Comparison of ENCODE assay signal across 9 mouse cellular contexts in the genomic region with DNA sequence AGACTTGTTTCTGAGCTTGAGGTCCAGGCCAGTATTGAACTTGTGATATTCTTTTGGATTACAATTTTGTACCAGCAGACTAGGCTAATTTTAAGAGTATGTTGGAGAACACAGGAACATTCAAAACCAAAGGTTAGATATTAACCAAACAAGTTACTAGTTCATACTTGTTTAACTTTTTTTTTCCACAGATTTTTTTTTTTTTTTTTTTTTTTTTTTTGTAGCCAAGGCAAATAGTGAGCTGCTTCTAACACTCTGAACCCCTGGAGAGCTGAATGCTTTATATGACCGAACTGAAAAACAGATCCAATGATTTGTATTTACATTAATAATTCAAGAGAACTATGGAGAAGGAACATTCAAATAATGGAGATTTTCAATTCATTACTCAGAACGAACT. TPM values are rescaled to one million over a fixed set of nuclear protein-coding genes. Genes with fewer than 3 reads are reported as not detected.
DNase-seq lines count a peak whose midpoint lies in the region; ATAC-seq and TF ChIP-seq lines count a peak whose summit lies in the region.
"Had no signal": no experiment of that assay in that cellular context is flagged by ENCODE, and none has a peak within 500 bp of the region (broad histone marks: within the 10 kb centered on the region; RNA-seq: fewer than 3 reads in every experiment).

No protein-coding gene starts in this region.

- H3K4me1 ChIP-seq in heart, adult 2 months (ENCODE audit: control insufficient read depth, insufficient read depth, low read length), result peaks cover 3% of the 10 kb centered on the region
- peaks cover 5% of the 10 kb centered on the region for H3K4me1 ChIP-seq in lung, embryonic 15.5 days
- peaks cover 5% of the 10 kb centered on the region for H3K4me1 ChIP-seq in hindbrain, embryonic 16.5 days (ENCODE audit: control insufficient read depth, insufficient read depth, low read depth, low read length)
- H3K4me1 ChIP-seq in neural tube, embryonic 14.5 days (ENCODE audit: control insufficient read depth, insufficient read depth, low read length), result peaks cover 3% of the 10 kb centered on the region; the same call in 1 of the 2 replicates

- no peak for TF ChIP-seq EP300 in heart, adult 2 months (IDR thresholded peaks at IDR 0.05; ENCODE audit: insufficient read depth, low read depth, low read length)

- no peak for DNase-seq in heart, adult 2 months
- no peak for DNase-seq in heart, adult 11 months
- DNase-seq in lung, adult 18-20 months, result no peak
- DNase-seq in retina, embryonic 14.5 days (ENCODE audit: low spot score), result no peak
- no peak for DNase-seq in right cerebral cortex, adult 18-20 months
- DNase-seq: layer of hippocampus, adult 9-11 months had no signal

- 50% methylated on average over 2 of the region's 2 CpGs for WGBS in heart, adult 2 months
- 42% methylated on average over 2 of the region's 2 CpGs for WGBS in lung, embryonic 15.5 days
- 28% methylated on average over 2 of the region's 2 CpGs for WGBS in hindbrain, embryonic 16.5 days
- WGBS in neural tube, embryonic 14.5 days, result 33% methylated on average over 2 of the region's 2 CpGs

- H3K36me3 ChIP-seq in heart, adult 2 months (ENCODE audit: control insufficient read depth, insufficient read depth, low read length), result no peaks in the 10 kb centered on the region; the same call in 1 of the 2 replicates
- no peaks in the 10 kb centered on the region for H3K36me3 ChIP-seq in lung, embryonic 15.5 days
- no peaks in the 10 kb centered on the region for H3K36me3 ChIP-seq in hindbrain, embryonic 16.5 days (ENCODE audit: control insufficient read depth, insufficient read depth, low read length)
- H3K36me3 ChIP-seq in neural tube, embryonic 14.5 days (ENCODE audit: control insufficient read depth, insufficient read depth, low read length), result no peaks in the 10 kb centered on the region

- TF ChIP-seq CTCF in heart, adult 2 months (IDR thresholded peaks at IDR 0.05), result no peak

- H3K4me3 ChIP-seq in heart, adult 2 months, result peak overlapping the region; percentile 58
- peak overlapping the region; percentile 54; the same call in 1 of the 2 replicates for H3K4me3 ChIP-seq in lung, embryonic 15.5 days
- H3K4me3 ChIP-seq in hindbrain, embryonic 16.5 days (ENCODE audit: low read length), result peak overlapping the region; percentile 67; the same call in 1 of the 2 replicates
- H3K4me3 ChIP-seq in neural tube, embryonic 14.5 days (ENCODE audit: low read depth, low read length), result peak overlapping the region; percentile 49; the same call in 1 of the 2 replicates

- no peaks in the 10 kb centered on the region for H3K79me2 ChIP-seq in heart, adult 2 months (replicated peaks; ENCODE audit: control insufficient read depth, insufficient read depth, low read length)

- intact Hi-C loops in heart, adult 2 months (cut with DNase I), result loop anchor here (10.0 kb wide), 1 partner anchor 390 kb away; the partner anchor contains the start of gene Stc2

- TF ChIP-seq POLR2A in heart, adult 2 months (IDR thresholded peaks at IDR 0.05; ENCODE audit: insufficient read depth, low read depth, low read length), result no peak

- no peak for ATAC-seq in lung, embryonic 15.5 days (ENCODE audit: borderline replicate concordance, extremely low read depth, low FRiP score, low TSS enrichment)
- no peak for ATAC-seq in hindbrain, embryonic 16.5 days
- ATAC-seq in neural tube, embryonic 14.5 days (ENCODE audit: low read depth), result no peak

- peak overlapping the region; percentile 74 for H3K4me2 ChIP-seq in lung, embryonic 15.5 days
- peak overlapping the region; percentile 77 for H3K4me2 ChIP-seq in hindbrain, embryonic 16.5 days (ENCODE audit: low read length)
- peak overlapping the region; percentile 76; the same call in 1 of the 2 replicates for H3K4me2 ChIP-seq in neural tube, embryonic 14.5 days (ENCODE audit: low read depth, low read length)

- no peak overlapping the region for H3K9ac ChIP-seq in heart, adult 2 months (ENCODE audit: low read depth, low read length)
- H3K9ac ChIP-seq in lung, embryonic 15.5 days, result no peak overlapping the region
- no peak overlapping the region; the same call in 1 of the 2 replicates for H3K9ac ChIP-seq in hindbrain, embryonic 16.5 days (ENCODE audit: low read depth, low read length)
- no peak overlapping the region for H3K9ac ChIP-seq in neural tube, embryonic 14.5 days (replicated peaks; ENCODE audit: low read depth, low read length)

- no peaks in the 10 kb centered on the region for H3K27me3 ChIP-seq in heart, adult 2 months (ENCODE audit: control insufficient read depth, insufficient read depth, low read length)
- no peaks in the 10 kb centered on the region for H3K27me3 ChIP-seq in lung, embryonic 15.5 days
- H3K27me3 ChIP-seq in hindbrain, embryonic 16.5 days (replicated peaks; ENCODE audit: control insufficient read depth, insufficient read depth, low read length), result no peaks in the 10 kb centered on the region
- no peaks in the 10 kb centered on the region for H3K27me3 ChIP-seq in neural tube, embryonic 14.5 days (ENCODE audit: control insufficient read depth, insufficient read depth, low read length)

- H3K9me3 ChIP-seq in lung, embryonic 15.5 days, result no peaks in the 10 kb centered on the region
- H3K9me3 ChIP-seq in hindbrain, embryonic 16.5 days (ENCODE audit: control insufficient read depth, low read length), result no peaks in the 10 kb centered on the region
- no peaks in the 10 kb centered on the region for H3K9me3 ChIP-seq in neural tube, embryonic 14.5 days (ENCODE audit: control insufficient read depth, low read length)

- H3K27ac ChIP-seq in heart, adult 2 months, result peak overlapping the region; percentile 84
- H3K27ac ChIP-seq in lung, embryonic 15.5 days, result no peak overlapping the region
- H3K27ac ChIP-seq in hindbrain, embryonic 16.5 days (ENCODE audit: low read depth, low read length), result no peak overlapping the region
- no peak overlapping the region for H3K27ac ChIP-seq in neural tube, embryonic 14.5 days (ENCODE audit: low read depth, low read length)

RNA-seq across cellular contexts. Expression of gene Chac2, which starts 0.9 kb away (rescaled TPM):
- total RNA-seq in heart, adult 2 months (2021), result 10 to 100 TPM; 25.7 to 25.9 TPM
- polyA plus RNA-seq in heart, adult 2 months (2012; rRNA removed), result 5.8 and 10.1 TPM in 2 replicates
- 16.3 and 16.9 TPM in 2 replicates for polyA plus RNA-seq in lung, embryonic 15.5 days (2015; fragmentation: Nextera tagmentation; extraction: Ambion mirVana)
- 32.8 and 34.7 TPM in 2 replicates for polyA plus RNA-seq in hindbrain, embryonic 16.5 days (2015; fragmentation: Nextera tagmentation; extraction: Ambion mirVana)
- 33.4 and 35.6 TPM in 2 replicates for polyA plus RNA-seq in neural tube, embryonic 14.5 days (2014; fragmentation: Nextera tagmentation; extraction: Ambion mirVana)

RNA-seq across cellular contexts. Expression of gene Erlec1, which starts 31.1 kb away (rescaled TPM):
- 10 to 100 TPM; 34.7 to 42.7 TPM for total RNA-seq in heart, adult 2 months (2021)
- polyA plus RNA-seq in heart, adult 2 months (2012; rRNA removed), result 22.8 and 37.2 TPM in 2 replicates
- 10.4 and 10.9 TPM in 2 replicates for polyA plus RNA-seq in lung, embryonic 15.5 days (2015; fragmentation: Nextera tagmentation; extraction: Ambion mirVana)
- polyA plus RNA-seq in hindbrain, embryonic 16.5 days (2015; fragmentation: Nextera tagmentation; extraction: Ambion mirVana), result 10.3 and 10.7 TPM in 2 replicates
- polyA plus RNA-seq in neural tube, embryonic 14.5 days (2014; fragmentation: Nextera tagmentation; extraction: Ambion mirVana), result 15.0 and 18.2 TPM in 2 replicates
